Mouse (Mus musculus) left cerebral cortex, adult 9 months (tissue): Measurements from ENCODE around the gene Rere.

Source experiments
- DNase-seq, 2 experiments: peaks; one replicate each; pipeline ENCODE4 v3.0.0; 2022; ENCODE audit warnings: low spot score in 2 of 2

The Rere gene

GRCm38 (mm10) chr4:150426880-150427476, 145.5 kb downstream of the Rere start:
- DNase-seq = no peak

- DNase-seq = no peak
Measured at GRCm38 (mm10) chr4:150428762-150429161, 147.3 kb downstream of the Rere start.

GRCm38 (mm10) chr4:150433827-150434574, 152.6 kb downstream of the Rere start:
- no peak for DNase-seq

- no peak for DNase-seq
Measured at GRCm38 (mm10) chr4:150435590-150435989, 154.1 kb downstream of the Rere start.

GRCm38 (mm10) chr4:150438621-150439020, 157.2 kb downstream of the Rere start:
- DNase-seq = no peak

- no peak for DNase-seq
Measured at GRCm38 (mm10) chr4:150441931-150442330, 160.5 kb downstream of the Rere start.

GRCm38 (mm10) chr4:150444068-150444467, 162.6 kb downstream of the Rere start:
- no peak for DNase-seq

GRCm38 (mm10) chr4:150446617-150447016, 165.2 kb downstream of the Rere start:
- no peak for DNase-seq

- DNase-seq = no peak
Measured at GRCm38 (mm10) chr4:150447517-150447916, 166.1 kb downstream of the Rere start.

GRCm38 (mm10) chr4:150448433-150448832, 167.0 kb downstream of the Rere start:
- no peak for DNase-seq

- DNase-seq = no peak
Measured at GRCm38 (mm10) chr4:150450081-150450691, 168.7 kb downstream of the Rere start.

- DNase-seq = no peak
Measured at GRCm38 (mm10) chr4:150452155-150452847, 170.9 kb downstream of the Rere start.

- DNase-seq = no peak
Measured at GRCm38 (mm10) chr4:150454571-150455306, 173.3 kb downstream of the Rere start.

- DNase-seq = no peak
Measured at GRCm38 (mm10) chr4:150455750-150456149, 174.3 kb downstream of the Rere start.

- DNase-seq = no peak
Measured at GRCm38 (mm10) chr4:150456452-150456851, 175.0 kb downstream of the Rere start.

GRCm38 (mm10) chr4:150456886-150457285, 175.4 kb downstream of the Rere start:
- DNase-seq = no peak

GRCm38 (mm10) chr4:150457353-150457752, 175.9 kb downstream of the Rere start:
- DNase-seq = no peak

- DNase-seq = no peak
Measured at GRCm38 (mm10) chr4:150457771-150458170, 176.3 kb downstream of the Rere start.

GRCm38 (mm10) chr4:150459022-150459794, 177.8 kb downstream of the Rere start:
- DNase-seq = no peak

- no peak for DNase-seq
Measured at GRCm38 (mm10) chr4:150460451-150460850, 179.0 kb downstream of the Rere start.

GRCm38 (mm10) chr4:150461011-150461410, 179.6 kb downstream of the Rere start:
- no peak for DNase-seq
